Mouse (Mus musculus) bone marrow, adult 2 months (tissue): ENCODE data around the gene Klkb1. TPM values are rescaled to one million over a fixed set of nuclear protein-coding genes. Genes with fewer than 3 reads are reported as not detected.

Source experiments
- H3K27ac ChIP-seq: fragments of 200-500 bp; 2 replicates; pipeline ENCODE4 v1.5.1; 2012; ENCODE audit warnings: low read depth, mild to moderate bottlenecking, control low read depth, inconsistent platforms, low read length; ENCODE audit not compliant: control insufficient read depth, poor library complexity, insufficient read depth
- H3K4me1 ChIP-seq: fragments of 200-500 bp; 2 replicates; pipeline ENCODE4 v1.6.1; 2011; ENCODE audit warnings: low read length; ENCODE audit not compliant: control insufficient read depth, insufficient read depth
- H3K4me3 ChIP-seq: fragments of 200-500 bp; replicated peaks from 2 replicates; pipeline ENCODE3; 2011; ENCODE audit warnings: mild to moderate bottlenecking, low read depth, low read length, control low read depth; ENCODE audit not compliant: control insufficient read depth
- CTCF ChIP-seq: fragments of 200-500 bp; IDR thresholded peaks from 2 replicates; pipeline ENCODE4 v1.5.1; 2011; ENCODE audit warnings: low read length, control low read depth; ENCODE audit not compliant: control insufficient read depth, insufficient read depth
- POLR2A ChIP-seq: fragments of 200-500 bp; IDR thresholded peaks from 2 replicates; pipeline ENCODE4 v1.6.1; 2011; ENCODE audit warnings: low read depth, mild to moderate bottlenecking, control low read depth, low read length, borderline replicate concordance; ENCODE audit not compliant: control insufficient read depth
- WGBS: fragments of 180-500 bp; shearing (Covaris S2); methylation state at CpG from one replicate; pipeline ENCODE4 v1.1.7; 2018; 5-methylcytosine and 5-hydroxymethylcytosine counted together
- polyA plus RNA-seq: library from polyadenylated mRNA; stranded (reverse); fragments of >200 nt; gene quantifications from 2 replicates; pipeline ENCODE4 v1.2.4, GENCODE M21; 2011; ENCODE audit warnings: low replicate concordance; ENCODE audit not compliant: missing spikeins, insufficient read depth, insufficient read length

The Klkb1 gene
- polyA plus RNA-seq, 1 experiment = 1.3 TPM

GRCm38 (mm10) chr8:45324151-45324550 lies 29.5 kb upstream of the Klkb1 start:
- TF ChIP-seq CTCF = no peak
- no peak for TF ChIP-seq POLR2A
- Histone ChIP-seq H3K4me1 (no peaks in the 10 kb centered on the region), H3K27ac (no peak overlapping the region), H3K4me3 (no peak overlapping the region)
- WGBS = 83% methylated on average over 4 of the region's 4 CpGs

- WGBS = 78% methylated on average over 2 of the region's 2 CpGs
- Histone ChIP-seq H3K4me1 (no peaks in the 10 kb centered on the region), H3K4me3 (no peak overlapping the region), H3K27ac (no peak overlapping the region)
- TF ChIP-seq POLR2A = no peak
- TF ChIP-seq CTCF = no peak
Observed at GRCm38 (mm10) chr8:45321365-45321764, 26.7 kb upstream of the Klkb1 start.

GRCm38 (mm10) chr8:45320930-45321329 lies 26.3 kb upstream of the Klkb1 start:
- H3K27ac ChIP-seq = no peak overlapping the region
- WGBS = 71% methylated on average over 1 of the region's 1 CpGs

GRCm38 (mm10) chr8:45310967-45311366 lies 16.3 kb upstream of the Klkb1 start:
- 87% methylated on average over 4 of the region's 4 CpGs for WGBS
- no peak overlapping the region for H3K27ac ChIP-seq
- H3K4me3 ChIP-seq = no peak overlapping the region
- no peak for TF ChIP-seq POLR2A
- no peak for TF ChIP-seq CTCF
- H3K4me1 ChIP-seq = no peaks in the 10 kb centered on the region

More at GRCm38 (mm10) chr8:45320930-45321329, 26.3 kb upstream of the Klkb1 start:
- Histone ChIP-seq H3K4me3 (no peak overlapping the region), H3K4me1 (no peaks in the 10 kb centered on the region)
- TF ChIP-seq CTCF (no peak), POLR2A (no peak)

- Histone ChIP-seq H3K4me3 (no peak within 1 kb of the TSS), H3K4me1 (no peaks in the 10 kb centered on the region), H3K27ac (no peak within 1 kb of the TSS)
- 87% methylated on average over 13 of the region's 13 CpGs for WGBS
- TF ChIP-seq CTCF = no peak
- TF ChIP-seq POLR2A = no peak
Observed at GRCm38 (mm10) chr8:45308366-45308765, 13.7 kb upstream of the Klkb1 start, which contains the start of gene Gm45753. TSS of gene Gm45753 (minus strand) at chr8:45308466.

- Histone ChIP-seq H3K4me3 (no peak overlapping the region), H3K27ac (no peak overlapping the region), H3K4me1 (no peaks in the 10 kb centered on the region)
- no peak for TF ChIP-seq POLR2A
- 83% methylated on average over 1 of the region's 1 CpGs for WGBS
Observed at GRCm38 (mm10) chr8:45305479-45305878, 10.8 kb upstream of the Klkb1 start.

GRCm38 (mm10) chr8:45304354-45304753 lies 9.7 kb upstream of the Klkb1 start:
- Histone ChIP-seq H3K27ac (no peak overlapping the region), H3K4me1 (no peaks in the 10 kb centered on the region), H3K4me3 (no peak overlapping the region)
- TF ChIP-seq POLR2A (no peak), CTCF (no peak)
- WGBS = 81% methylated on average over 3 of the region's 3 CpGs

GRCm38 (mm10) chr8:45302390-45302789 lies 7.7 kb upstream of the Klkb1 start:
- Histone ChIP-seq H3K27ac (no peak overlapping the region), H3K4me1 (no peaks in the 10 kb centered on the region), H3K4me3 (no peak overlapping the region)
- WGBS = 89% methylated on average over 8 of the region's 8 CpGs
- TF ChIP-seq POLR2A = no peak
- TF ChIP-seq CTCF = no peak

GRCm38 (mm10) chr8:45295276-45295675 lies 617 bp upstream of the Klkb1 start:
- WGBS = 79% methylated on average over 6 of the region's 6 CpGs
- no peak for TF ChIP-seq POLR2A
- TF ChIP-seq CTCF = no peak
- no peak overlapping the region for H3K27ac ChIP-seq
- no peaks in the 10 kb centered on the region for H3K4me1 ChIP-seq
- no peak overlapping the region for H3K4me3 ChIP-seq

GRCm38 (mm10) chr8:45291790-45292189 lies 2.9 kb downstream of the Klkb1 start:
- 79% methylated on average over 2 of the region's 2 CpGs for WGBS
- Histone ChIP-seq H3K27ac (no peak overlapping the region), H3K4me3 (no peak overlapping the region), H3K4me1 (no peaks in the 10 kb centered on the region)
- no peak for TF ChIP-seq CTCF
- no peak for TF ChIP-seq POLR2A
